Mouse (Mus musculus) urinary bladder, postnatal 14 days (tissue): ENCODE measurements around the gene Zfp791.
"Not testable (repeated sequence)": the region's sequence is repeated elsewhere in the genome, so short reads cannot be mapped to it uniquely, and the experiment has no call there.

Experiments
- DNase-seq: peaks from one replicate; pipeline ENCODE4 v3.0.0; 2021; ENCODE audit warnings: low spot score

Zfp791 gene

GRCm38 (mm10) chr8:85083108-85083813 lies 39.6 kb downstream of the Zfp791 start, which contains the start of gene Man2b1:
Gene Man2b1 (plus strand): TSS chr8:85083270.
- DNase-seq = peak; percentile 95

DNA sequence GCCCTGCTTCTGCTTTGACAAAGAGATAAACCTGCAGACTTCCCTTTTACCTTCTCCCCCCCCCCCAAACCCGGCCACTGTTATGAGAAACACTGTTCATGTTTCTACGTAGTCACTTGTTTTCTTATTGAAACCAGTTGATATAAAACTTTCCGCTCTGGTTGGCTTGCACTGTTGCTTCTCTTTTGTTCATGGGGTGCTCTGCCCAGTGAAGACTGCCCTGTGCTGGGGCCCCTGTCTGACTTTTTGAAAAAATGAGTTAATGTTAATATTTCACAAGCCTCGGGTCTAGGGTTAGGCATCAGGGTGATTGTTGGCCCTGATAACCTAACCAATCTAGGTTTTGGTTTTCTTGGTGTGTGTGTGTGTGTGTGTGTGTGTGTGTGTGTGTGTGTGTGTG lies 40.7 kb downstream of the Zfp791 start:
- not testable (repeated sequence) for DNase-seq

DNA sequence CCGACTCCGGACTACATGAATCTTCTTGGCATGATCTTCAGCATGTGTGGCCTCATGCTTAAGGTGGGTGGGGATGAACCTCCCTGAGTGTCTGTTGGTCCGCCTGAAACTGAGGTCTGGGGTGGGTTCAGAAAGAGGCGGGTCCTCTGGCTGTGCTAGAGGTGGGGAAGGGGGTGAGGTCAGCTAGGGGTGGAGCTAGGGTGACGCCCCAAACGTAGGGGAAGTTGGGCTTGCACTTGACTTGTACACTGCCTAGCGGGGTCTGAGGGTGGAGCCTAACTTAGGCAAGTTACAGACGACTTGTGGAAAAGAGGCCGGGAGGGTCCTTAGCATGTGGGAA lies 41.7 kb downstream of the Zfp791 start, which contains the start of gene Wdr83:
Gene Wdr83, minus strand, starts transcription at position 91 of the 340 bp plus-strand sequence.
- DNase-seq = no peak

DNA sequence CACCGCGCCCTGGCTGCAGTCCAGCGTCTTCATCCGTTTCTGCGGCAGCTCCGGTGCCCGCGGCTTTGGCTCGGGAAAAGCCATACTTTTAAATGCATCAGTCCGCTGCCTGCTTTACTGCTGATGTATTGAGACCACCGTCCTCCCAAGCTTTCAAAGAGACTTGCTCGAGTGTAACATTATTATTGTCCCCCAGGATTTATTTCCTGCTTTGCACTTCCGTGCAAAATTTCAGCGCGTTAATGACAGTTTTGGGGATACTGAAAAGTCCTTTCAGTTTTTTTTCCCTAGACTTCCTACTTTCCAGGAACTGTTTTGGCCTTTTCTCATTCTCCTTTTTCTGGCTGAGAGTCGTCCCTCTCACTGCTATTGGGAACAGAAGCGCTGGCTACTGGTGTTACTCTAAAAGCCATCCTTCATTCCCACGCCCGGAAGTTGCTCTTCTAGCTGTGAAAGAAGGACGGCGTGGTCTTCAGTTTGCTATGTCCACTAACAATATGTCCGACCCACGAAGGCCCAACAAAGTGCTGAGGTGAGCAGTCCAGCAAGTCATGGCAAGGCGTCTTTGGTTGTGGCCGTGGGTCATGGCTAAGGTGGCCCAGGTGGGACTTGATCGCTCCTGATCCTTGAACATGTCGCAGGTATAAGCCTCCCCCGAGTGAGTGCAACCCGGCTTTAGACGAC lies 42.2 kb downstream of the Zfp791 start, which contains the start of gene Wdr83os:
Gene Wdr83os, plus strand, starts transcription at position 209 of the 684 bp plus-strand sequence.
- DNase-seq = peak; percentile 50

DNA sequence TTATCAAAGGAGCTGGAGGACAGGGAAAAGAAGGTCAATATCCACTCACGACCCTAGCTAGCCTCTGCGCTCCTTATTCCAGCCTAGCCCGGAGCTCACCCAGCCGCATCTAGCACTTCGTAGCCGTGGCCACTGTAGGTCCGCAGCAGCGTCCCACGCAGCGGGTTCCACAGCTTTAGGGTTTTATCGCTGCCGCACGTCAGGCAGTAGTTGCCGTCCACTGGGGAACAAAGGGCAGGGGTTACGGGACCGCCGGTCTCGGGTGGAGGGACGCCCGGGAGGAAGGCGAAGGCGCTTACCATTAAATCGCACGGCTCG lies 42.7 kb downstream of the Zfp791 start:
- DNase-seq = no peak

DNA sequence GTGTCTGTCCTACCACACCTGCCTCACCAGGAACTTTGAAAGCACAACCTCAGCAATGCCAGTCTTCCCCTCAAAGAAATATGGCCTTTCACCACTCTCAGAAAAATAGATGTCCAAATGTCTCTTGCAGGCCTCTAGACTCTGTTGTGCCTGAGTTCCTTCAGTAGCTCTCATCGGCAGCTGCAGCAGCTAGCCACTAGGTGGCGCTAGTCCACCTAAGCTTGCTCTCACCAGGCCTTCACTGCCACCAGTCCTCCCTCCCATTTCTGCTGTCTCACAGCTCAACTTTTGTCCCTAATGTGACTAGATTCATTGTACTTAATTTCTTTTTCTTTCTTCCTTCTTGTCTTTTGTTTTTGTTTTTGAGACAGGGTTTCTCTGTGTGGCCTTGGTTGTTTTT lies 45.9 kb downstream of the Zfp791 start:
- peak; percentile 82 for DNase-seq

DNA sequence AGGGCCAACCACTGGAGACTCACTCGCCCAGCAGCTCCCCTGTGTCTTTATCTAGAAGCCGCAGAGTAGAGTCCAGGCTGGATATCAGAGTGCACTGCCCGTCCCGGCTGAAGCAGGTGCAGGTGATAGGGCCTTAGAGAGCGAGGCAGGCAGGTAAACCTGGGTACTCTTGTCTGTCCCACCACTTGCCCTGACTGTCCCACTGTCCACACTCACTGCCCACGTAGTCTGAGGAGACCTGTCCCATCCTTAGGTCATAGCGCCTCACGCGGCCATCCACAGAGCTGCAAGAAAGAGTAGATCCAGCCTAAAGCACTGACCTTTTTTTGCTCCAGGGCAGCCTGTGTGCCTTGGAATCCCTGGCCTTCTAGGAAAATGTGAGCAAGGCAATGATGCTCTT lies 46.9 kb downstream of the Zfp791 start:
- DNase-seq = peak; percentile 62

- no peak for DNase-seq
Observed at GRCm38 (mm10) chr8:85074617-85075016, 48.3 kb downstream of the Zfp791 start.

DNA sequence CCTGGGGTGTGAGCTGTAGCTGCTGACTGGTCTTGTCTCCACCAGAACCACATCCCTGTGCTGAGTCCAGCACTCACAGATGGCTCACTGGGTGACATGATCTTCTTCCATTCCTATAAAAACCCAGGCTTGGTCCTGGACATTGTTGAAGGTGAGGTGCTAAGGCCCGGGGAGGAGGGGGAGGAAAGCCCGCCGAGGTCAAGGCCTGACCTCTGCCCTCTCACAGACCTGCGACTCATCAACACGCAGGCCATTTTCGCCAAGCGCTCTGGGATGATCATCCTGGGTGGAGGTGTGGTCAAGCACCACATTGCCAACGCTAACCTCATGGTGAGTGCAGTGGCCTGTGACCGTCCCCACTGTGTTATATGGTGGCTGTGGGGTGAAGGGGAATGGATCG lies 48.7 kb downstream of the Zfp791 start:
- DNase-seq = no peak

GRCm38 (mm10) chr8:85073041-85073612 lies 49.8 kb downstream of the Zfp791 start:
- no peak for DNase-seq

DNA sequence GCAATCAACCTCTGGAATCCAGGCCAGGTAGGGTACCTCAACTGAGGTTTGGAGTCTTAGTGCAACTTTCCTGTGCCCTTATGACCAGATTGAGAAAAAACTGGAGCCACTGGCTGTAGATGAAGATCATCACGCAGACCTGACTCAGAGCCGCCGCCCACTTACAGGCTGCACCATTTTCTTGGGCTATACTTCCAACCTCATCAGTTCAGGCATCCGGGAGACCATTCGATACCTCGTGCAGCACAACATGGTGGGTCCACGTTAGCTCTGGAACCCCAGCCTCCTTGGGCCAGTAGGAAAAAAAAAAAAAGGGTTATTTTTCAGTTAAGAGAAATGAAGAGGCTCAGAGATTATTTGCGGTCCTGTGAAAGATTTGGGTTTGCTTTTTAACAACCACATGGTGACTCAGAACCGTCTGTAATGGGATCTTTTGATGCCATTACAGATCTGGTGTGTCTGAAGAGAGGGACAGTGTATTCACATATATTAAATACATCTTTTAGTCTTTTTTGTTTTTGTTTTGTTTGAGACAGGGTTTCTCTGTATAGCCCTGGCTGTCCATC lies 50.4 kb downstream of the Zfp791 start:
- no peak for DNase-seq

DNA sequence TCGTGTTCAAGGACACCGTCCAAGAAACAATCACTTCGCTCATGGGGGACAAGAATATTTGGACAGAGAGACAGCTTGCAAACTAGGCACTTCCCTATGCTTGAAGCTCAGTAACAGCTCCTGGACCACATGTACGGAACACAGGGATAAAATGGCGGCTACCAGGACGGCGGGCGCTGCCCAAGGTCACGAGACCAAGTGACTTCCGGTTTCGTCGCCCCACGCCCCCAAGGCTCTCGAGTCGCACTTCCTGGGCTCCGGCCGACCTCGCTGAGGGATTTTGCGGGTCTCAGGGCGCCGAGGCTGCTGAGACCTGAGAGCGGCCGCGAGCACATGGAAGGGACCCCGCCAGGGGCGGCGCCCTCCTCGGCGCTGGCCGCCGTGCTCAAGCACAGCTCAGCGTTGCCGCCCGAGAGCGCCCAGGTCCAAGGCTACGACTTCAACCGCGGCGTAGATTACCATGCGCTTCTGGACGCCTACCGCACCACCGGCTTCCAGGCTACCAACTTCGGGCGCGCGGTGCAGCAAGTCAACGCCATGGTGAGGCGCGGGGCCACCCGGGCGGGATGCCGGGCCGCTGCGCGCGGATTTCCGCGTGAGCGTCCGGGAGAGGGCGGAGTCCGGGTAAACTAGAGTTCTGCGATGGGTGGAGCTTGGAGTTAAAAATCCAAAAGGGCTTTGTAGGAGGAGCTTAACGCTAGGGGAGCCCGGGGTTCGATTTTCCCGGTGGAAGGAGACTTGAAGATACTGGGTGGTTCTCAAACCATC lies 51.2 kb downstream of the Zfp791 start, which contains the start of gene Dhps:
Gene Dhps, plus strand, starts transcription at position 244 of the 768 bp plus-strand sequence.
- DNase-seq = peak; percentile 92

DNA sequence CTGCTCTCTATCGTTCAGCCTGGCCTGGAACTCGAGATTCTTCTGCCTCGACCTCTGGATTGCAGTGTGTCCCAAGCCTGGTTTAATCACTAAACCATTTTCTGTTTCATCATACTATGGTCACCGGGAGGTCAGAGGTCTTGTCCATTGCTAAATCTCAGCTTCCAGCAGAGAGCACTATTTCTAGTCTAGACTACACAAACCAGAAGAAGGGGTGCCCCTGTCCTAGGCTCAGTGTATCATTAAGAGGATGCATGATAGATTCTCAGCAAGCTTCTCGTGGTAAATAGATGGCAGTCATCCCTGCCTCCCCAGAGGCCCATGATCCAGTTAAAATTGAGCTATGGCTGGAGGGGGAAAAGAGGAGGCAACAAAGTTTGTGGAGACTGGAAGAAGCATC lies 51.9 kb downstream of the Zfp791 start:
- no peak for DNase-seq

- DNase-seq = no peak
Observed at GRCm38 (mm10) chr8:85067982-85068381, 54.9 kb downstream of the Zfp791 start, which contains the start of gene Gm5741. Gene Gm5741 (minus strand): TSS chr8:85067982.

- DNase-seq = peak; percentile 73
Observed at GRCm38 (mm10) chr8:85067155-85067554, 55.7 kb downstream of the Zfp791 start.

GRCm38 (mm10) chr8:85065213-85065612 lies 57.7 kb downstream of the Zfp791 start:
- no peak for DNase-seq

DNA sequence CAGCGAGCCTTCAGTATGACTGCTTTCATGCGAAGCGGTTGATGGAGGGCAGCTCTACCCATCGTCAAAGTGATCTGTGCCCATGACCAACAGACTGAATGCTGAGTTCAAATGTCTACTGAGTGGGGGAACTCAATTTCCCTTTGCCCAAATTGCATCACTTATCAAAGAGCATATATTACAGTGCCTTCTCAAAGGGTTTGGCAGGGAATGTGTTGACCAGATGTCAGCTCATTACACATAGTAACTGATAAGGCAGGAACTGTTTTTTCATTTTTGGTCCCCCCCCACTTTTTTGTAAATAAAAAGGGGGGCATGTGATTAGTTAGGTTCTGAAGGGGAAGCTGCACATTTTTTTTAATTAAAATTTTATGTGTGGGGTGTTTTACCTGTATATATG lies 60.3 kb downstream of the Zfp791 start:
- no peak for DNase-seq

DNA sequence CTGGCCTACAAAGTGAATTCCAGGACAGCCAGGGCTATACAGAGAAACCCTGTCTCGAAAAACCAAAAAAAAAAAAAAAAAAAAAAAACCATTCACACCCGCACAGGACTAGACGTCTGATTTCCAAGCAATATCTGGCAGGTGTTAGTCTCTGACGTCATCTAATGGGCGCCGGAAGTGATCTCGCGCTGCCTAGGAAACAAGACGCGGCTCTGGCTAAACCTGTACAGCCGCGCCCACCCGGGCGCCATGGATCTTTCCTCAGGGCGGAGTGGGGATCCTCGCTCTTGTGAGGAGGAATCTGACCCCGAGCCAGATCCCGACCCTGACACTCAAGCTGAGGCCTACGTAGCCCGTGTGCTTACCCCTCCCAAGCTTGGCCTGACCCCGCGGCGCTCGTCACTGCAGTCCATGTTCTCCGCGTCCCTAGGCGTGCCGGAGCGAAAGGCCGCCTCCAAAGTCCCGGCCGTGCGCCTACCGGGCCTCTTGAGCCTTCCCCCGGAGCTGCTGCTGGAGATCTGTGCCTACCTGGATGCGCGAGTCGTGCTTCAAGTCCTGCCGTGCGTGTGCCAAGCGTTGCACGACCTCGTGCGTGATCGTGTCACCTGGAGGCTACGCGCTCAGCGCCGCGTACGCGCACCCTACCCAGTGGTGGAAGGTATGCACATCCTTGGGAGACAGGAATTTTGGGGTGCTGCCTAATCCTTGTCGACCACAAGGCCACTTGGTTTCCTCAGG lies 62.8 kb downstream of the Zfp791 start, which contains the start of gene Fbxw9:
Gene Fbxw9, plus strand, starts transcription at position 177 of the 738 bp plus-strand sequence.
- peak; percentile 92 for DNase-seq
